ENCODE assay signal across 7 mouse cellular contexts in genomic region chr7:80972920-80973637, GRCm38 (mm10). TPM values are rescaled to one million over a fixed set of nuclear protein-coding genes. Genes with fewer than 3 reads are reported as not detected.
DNase-seq lines count a peak whose midpoint lies in the region; ATAC-seq and TF ChIP-seq lines count a peak whose summit lies in the region.
"Not testable (repeated sequence)": the region's sequence is repeated elsewhere in the genome, so short reads cannot be mapped to it uniquely, and the experiment has no call there.

No protein-coding gene starts in this region.

- H3K27ac ChIP-seq in intestine, postnatal 0 days (ENCODE audit: low read depth, low read length); lung, postnatal 0 days (ENCODE audit: low read length); stomach, postnatal 0 days (replicated peaks): not testable (repeated sequence)
- H3K27ac ChIP-seq in kidney, adult 2 months (ENCODE audit: insufficient read depth, low read depth, low read length), result peak overlapping the region; percentile 98

- H3K36me3 ChIP-seq in intestine, postnatal 0 days (ENCODE audit: control insufficient read depth, insufficient read depth); kidney, adult 2 months (ENCODE audit: control insufficient read depth, insufficient read depth, low read length); lung, postnatal 0 days (ENCODE audit: insufficient read depth, low read length); stomach, postnatal 0 days (ENCODE audit: control insufficient read depth, insufficient read depth, low read length): not testable (repeated sequence)

- not testable (repeated sequence) for H3K27me3 ChIP-seq in intestine, postnatal 0 days (replicated peaks; ENCODE audit: control insufficient read depth, insufficient read depth, low read length); kidney, adult 2 months (replicated peaks; ENCODE audit: control insufficient read depth, insufficient read depth, low read length); lung, postnatal 0 days (replicated peaks; ENCODE audit: insufficient read depth, low read length); stomach, postnatal 0 days (ENCODE audit: control insufficient read depth, insufficient read depth, low read length)

- H3K9me3 ChIP-seq in intestine, postnatal 0 days (ENCODE audit: control insufficient read depth); lung, postnatal 0 days (ENCODE audit: low read length); stomach, postnatal 0 days (ENCODE audit: control insufficient read depth, low read length): not testable (repeated sequence)

- not testable (repeated sequence) for TF ChIP-seq EP300 in lung, postnatal 0 days (IDR thresholded peaks at IDR 0.05); stomach, postnatal 0 days (optimal IDR thresholded peaks at IDR 0.05)

- ATAC-seq in intestine, postnatal 0 days, result 0 out of 2 replicates have a peak, but pooled peaks have one; percentile 5
- peak; percentile 32; the same call in 1 of the 2 replicates for ATAC-seq in lung, postnatal 0 days
- ATAC-seq in megakaryocyte-erythroid progenitor cell, adult 5-6 weeks (replicated peaks; ENCODE audit: low FRiP score, low TSS enrichment, poor library complexity, severe bottlenecking), result peak; percentile 37; the same call in 1 of the 2 replicates
- peak; percentile 76 for ATAC-seq in stomach, postnatal 0 days (ENCODE audit: low FRiP score, low TSS enrichment)

- not testable (repeated sequence) for H3K4me2 ChIP-seq in intestine, postnatal 0 days (replicated peaks; ENCODE audit: low read depth); lung, postnatal 0 days (replicated peaks; ENCODE audit: low read depth, low read length); stomach, postnatal 0 days (replicated peaks; ENCODE audit: low read depth)

- DNase-seq in heart, adult 11 months, result peak; percentile 79
- DNase-seq in induced T-regulatory cell, adult 2 months (ENCODE audit: low read depth), result peak; percentile 7
- DNase-seq in kidney, adult 2 months, result peak; percentile 74
- DNase-seq in lung, postnatal 0 days (ENCODE audit: low spot score); stomach, postnatal 0 days (ENCODE audit: low spot score): not testable (repeated sequence)

- WGBS in intestine, postnatal 0 days, result 33% methylated on average over 4 of the region's 4 CpGs
- 18% methylated on average over 4 of the region's 4 CpGs for WGBS in kidney, adult 2 months
- 40% methylated on average over 4 of the region's 4 CpGs for WGBS in lung, postnatal 0 days
- WGBS in stomach, postnatal 0 days, result 38% methylated on average over 4 of the region's 4 CpGs

- not testable (repeated sequence) for TF ChIP-seq CTCF in intestine, postnatal 0 days (IDR thresholded peaks at IDR 0.05; ENCODE audit: low read depth); kidney, adult 2 months (conservative IDR thresholded peaks at IDR 0.05; ENCODE audit: insufficient read depth, insufficient read length, low read depth, low read length); lung, postnatal 0 days (IDR thresholded peaks at IDR 0.05); stomach, postnatal 0 days (IDR thresholded peaks at IDR 0.05; ENCODE audit: low read depth)

- H3K4me1 ChIP-seq in intestine, postnatal 0 days (replicated peaks; ENCODE audit: control insufficient read depth, insufficient read depth, low read length); lung, postnatal 0 days (ENCODE audit: insufficient read depth, low read depth, low read length); stomach, postnatal 0 days (replicated peaks; ENCODE audit: control insufficient read depth, insufficient read depth): not testable (repeated sequence)
- peaks cover 21% of the 10 kb centered on the region for H3K4me1 ChIP-seq in kidney, adult 2 months (ENCODE audit: control insufficient read depth, insufficient read depth, low read length)

- H3K9ac ChIP-seq in intestine, postnatal 0 days (ENCODE audit: low read depth, low read length); lung, postnatal 0 days (replicated peaks; ENCODE audit: low read depth); stomach, postnatal 0 days (ENCODE audit: low read length): not testable (repeated sequence)

- TF ChIP-seq POLR2A in kidney, adult 2 months (IDR thresholded peaks at IDR 0.05; ENCODE audit: low read depth, low read length), result not testable (repeated sequence)

- not testable (repeated sequence) for H3K4me3 ChIP-seq in intestine, postnatal 0 days (ENCODE audit: low read depth, low read length); kidney, adult 2 months (ENCODE audit: insufficient read depth, low read depth, low read length); lung, postnatal 0 days (ENCODE audit: low read depth, low read length); stomach, postnatal 0 days (ENCODE audit: low read depth, low read length)

RNA-seq across cellular contexts. Expression of gene Zfp592, which starts 20.4 kb away (rescaled TPM):
- polyA plus RNA-seq in intestine, postnatal 0 days (2015; fragmentation: Nextera tagmentation; extraction: Ambion mirVana), result 4.2 and 5.0 TPM in 2 replicates
- polyA plus RNA-seq in kidney, adult 2 months (2012; rRNA removed), result 16.9 and 17.4 TPM in 2 replicates
- polyA plus RNA-seq in lung, postnatal 0 days (2015; fragmentation: Nextera tagmentation; extraction: Ambion mirVana), result 6.4 and 6.6 TPM in 2 replicates
- total RNA-seq in megakaryocyte-erythroid progenitor cell, adult 5-6 weeks (2014; fragmentation: Nextera tagmentation), result 33.1 and 38.5 TPM in 2 replicates
- total RNA-seq in megakaryocyte-erythroid progenitor cell, adult 5-6 weeks (2017), result 12.5 TPM in 2 replicates
- polyA plus RNA-seq in stomach, postnatal 0 days (2015; fragmentation: Nextera tagmentation; extraction: Ambion mirVana), result 3.0 and 4.6 TPM in 2 replicates

RNA-seq across cellular contexts. Expression of gene Sec11a, which starts 25.5 kb away (rescaled TPM):
- 140 and 142 TPM in 2 replicates for polyA plus RNA-seq in intestine, postnatal 0 days (2015; fragmentation: Nextera tagmentation; extraction: Ambion mirVana)
- polyA plus RNA-seq in kidney, adult 2 months (2012; rRNA removed), result 64.0 and 93.1 TPM in 2 replicates
- 170 and 172 TPM in 2 replicates for polyA plus RNA-seq in lung, postnatal 0 days (2015; fragmentation: Nextera tagmentation; extraction: Ambion mirVana)
- 109 and 150 TPM in 2 replicates for total RNA-seq in megakaryocyte-erythroid progenitor cell, adult 5-6 weeks (2014; fragmentation: Nextera tagmentation)
- total RNA-seq in megakaryocyte-erythroid progenitor cell, adult 5-6 weeks (2017), result 393 and 493 TPM in 2 replicates
- polyA plus RNA-seq in stomach, postnatal 0 days (2015; fragmentation: Nextera tagmentation; extraction: Ambion mirVana), result 167 and 168 TPM in 2 replicates

Comparison
In these comparisons a context has a peak if more than half of its experiments do, and no peak if none do; other contexts are left out.
1. ATAC-seq: peak in every context shown above with its lines; median percentile 76 in stomach, postnatal 0 days; 37 in megakaryocyte-erythroid progenitor cell, adult 5-6 weeks; 32 in lung, postnatal 0 days; 5 in intestine, postnatal 0 days.